Mouse (Mus musculus): ENCODE measurements around the gene Tanc1.

- TF ChIP-seq CTCF (IDR thresholded peaks at IDR 0.05; ENCODE audit: low read depth) (0 out of 2 replicates have a peak, but pooled peaks have one; percentile 23), EP300 (IDR thresholded peaks at IDR 0.05; ENCODE audit: low read depth) (no peak)
Measured at GRCm38 (mm10) chr2:59652702-59653101, 40.9 kb downstream of the Tanc1 start.
